Mouse (Mus musculus) CH12.LX (cell line): ENCODE data around the gene Tnk1.

Source experiments
- BHLHE40 ChIP-seq: IDR thresholded peaks from 2 replicates; pipeline ENCODE4 v1.6.1; 2011; ENCODE audit warnings: mild to moderate bottlenecking, low read depth, low read length, improper control_type of control experiment
- CHD1 ChIP-seq: IDR thresholded peaks from 2 replicates; pipeline ENCODE4 v1.6.1; 2012; ENCODE audit warnings: low read depth, low read length, improper control_type of control experiment, inconsistent platforms
- CTCF ChIP-seq, 2 experiments: IDR thresholded peaks in 1 of 2; conservative IDR thresholded peaks in 1 of 2; 2 replicates each; pipeline ENCODE4 v1.5.1; 2011 to 2012; ENCODE audit warnings: low read depth in 2 of 2, low read length in 2 of 2, improper control_type of control experiment in 1 of 2, inconsistent platforms in 1 of 2, mild to moderate bottlenecking in 1 of 2, moderate library complexity in 1 of 2
- E2F4 ChIP-seq: IDR thresholded peaks from 2 replicates; pipeline ENCODE4 v1.6.1; 2011; ENCODE audit warnings: low read depth, low read length, improper control_type of control experiment; ENCODE audit not compliant: insufficient replicate concordance
- EP300 ChIP-seq: IDR thresholded peaks from 2 replicates; pipeline ENCODE4 v1.6.1; 2011; ENCODE audit warnings: low read length, improper control_type of control experiment
- MAFK ChIP-seq: IDR thresholded peaks from 2 replicates; pipeline ENCODE4 v1.6.1; 2011; ENCODE audit warnings: low read length, improper control_type of control experiment; ENCODE audit not compliant: insufficient replicate concordance
- MAX ChIP-seq: IDR thresholded peaks from 2 replicates; pipeline ENCODE4 v1.6.1; 2011; ENCODE audit warnings: low read length, improper control_type of control experiment
- MYC ChIP-seq: IDR thresholded peaks from 2 replicates; pipeline ENCODE4 v1.6.1; 2011; ENCODE audit warnings: low read depth, mild to moderate bottlenecking, improper control_type of control experiment, low read length
- NELFE ChIP-seq: IDR thresholded peaks from 2 replicates; pipeline ENCODE4 v1.6.1; 2011; ENCODE audit warnings: low read depth, low read length, improper control_type of control experiment
- PAX5 ChIP-seq: IDR thresholded peaks from 2 replicates; pipeline ENCODE4 v1.6.1; 2012; ENCODE audit warnings: low read length, inconsistent platforms, mixed read lengths
- POLR2A ChIP-seq: IDR thresholded peaks from 2 replicates; pipeline ENCODE4 v1.6.1; 2011; ENCODE audit warnings: low read depth, mild to moderate bottlenecking, improper control_type of control experiment, low read length
- POLR2AphosphoS2 ChIP-seq: IDR thresholded peaks from 2 replicates; pipeline ENCODE4 v1.6.1; 2011; ENCODE audit warnings: low read depth, low read length, improper control_type of control experiment
- TCF12 ChIP-seq: IDR thresholded peaks from 2 replicates; pipeline ENCODE4 v1.6.1; 2014; ENCODE audit warnings: low read depth, mild to moderate bottlenecking, inconsistent platforms, low read length, improper control_type of control experiment
- ZNF384 ChIP-seq: IDR thresholded peaks from 2 replicates; pipeline ENCODE4 v1.6.1; 2012; ENCODE audit warnings: low read depth, low read length, improper control_type of control experiment, inconsistent platforms

DNA sequence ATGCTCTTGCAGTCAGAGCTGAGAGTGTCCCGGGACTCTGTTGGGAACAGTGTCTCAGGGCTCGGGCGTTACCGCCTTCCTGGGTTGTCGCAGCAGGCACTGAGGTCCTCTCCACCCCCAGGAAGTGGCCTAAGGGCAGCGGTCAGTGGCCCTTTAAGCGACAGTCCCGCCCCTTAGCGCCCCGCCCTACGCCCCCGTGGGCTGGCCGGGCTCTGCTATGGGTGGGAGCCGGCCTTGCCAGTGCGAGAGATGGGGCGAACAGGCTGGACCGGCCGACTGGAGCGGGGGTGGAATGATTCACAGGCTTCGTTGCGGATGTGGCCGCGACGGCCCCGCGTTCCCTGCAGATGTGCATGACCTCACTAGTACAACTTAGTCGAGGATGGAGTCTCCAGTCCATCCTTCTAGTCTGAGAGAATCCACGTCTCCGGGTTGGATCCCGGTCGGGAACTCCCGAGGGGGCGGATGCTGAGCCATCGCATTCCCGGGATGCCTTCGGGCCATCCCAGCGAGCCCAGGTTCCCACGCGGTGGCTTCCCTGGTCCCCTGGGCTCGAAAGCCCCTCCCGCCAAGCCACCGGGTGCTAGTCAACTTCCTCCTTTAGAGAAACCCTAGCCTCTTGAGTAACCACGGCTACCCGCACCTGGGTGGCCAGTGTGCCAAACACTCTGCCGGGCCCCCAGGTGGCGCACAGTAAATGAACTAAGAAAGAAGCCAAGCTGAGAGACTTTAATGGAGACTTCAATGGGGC, 22.5 kb upstream of the Tnk1 start, which contains the start of gene Kctd11:
- TF ChIP-seq BHLHE40 = peak; percentile 50
- peak; percentile 78; the same call in 1 of the 2 replicates for TF ChIP-seq MAX
- peak; percentile 32; the same call in 1 of the 2 replicates for TF ChIP-seq EP300
- TF ChIP-seq CTCF (conservative IDR thresholded peaks at IDR 0.05 in 1 of 2, IDR thresholded peaks at IDR 0.05 in 1 of 2; ENCODE audit: low read depth in 2 of 2, low read length in 2 of 2) = peak in 1 of 2 experiments; percentile 89; a peak in 2 of 4 replicates
- no peak for TF ChIP-seq POLR2AphosphoS2
- peak; percentile 86 for TF ChIP-seq POLR2A
- no peak for TF ChIP-seq E2F4
- no peak for TF ChIP-seq MAFK
- TF ChIP-seq ZNF384 = no peak
- no peak for TF ChIP-seq PAX5
- TF ChIP-seq TCF12 = peak; percentile 78
- peak; percentile 74 for TF ChIP-seq NELFE
- TF ChIP-seq MYC = 0 out of 2 replicates have a peak, but pooled peaks have one; percentile 36
- no peak for TF ChIP-seq CHD1
